In genomic region chr6:12116926-12117818, GRCm38 (mm10) we compare ENCODE assay signal across 10 mouse cellular contexts.
A peak's percentile ranks its signal among the peaks of the same experiment; 100 is the strongest.
DNase-seq lines count a peak whose midpoint lies in the region; ATAC-seq and TF ChIP-seq lines count a peak whose summit lies in the region.
"Had no signal": no experiment of that assay in that cellular context is flagged by ENCODE, and none has a peak within 500 bp of the region (broad histone marks: within the 10 kb centered on the region; RNA-seq: fewer than 3 reads in every experiment).

No protein-coding gene starts in this region.

- no peak for TF ChIP-seq EP300 in liver, postnatal 0 days (IDR thresholded peaks at IDR 0.05; ENCODE audit: low read depth)

- no peak overlapping the region for H3K27ac ChIP-seq in liver, postnatal 0 days (ENCODE audit: low read depth)
- H3K27ac ChIP-seq in liver, embryonic 12.5 days: no peak overlapping the region
- H3K27ac ChIP-seq in forebrain, embryonic 12.5 days: peak overlapping the region; percentile 78
- peak overlapping the region; percentile 20; the same call in 1 of the 2 replicates for H3K27ac ChIP-seq in hindbrain, postnatal 0 days
- H3K27ac ChIP-seq in neural tube, embryonic 14.5 days (ENCODE audit: low read depth, low read length): peak overlapping the region; percentile 35

- H3K4me3 ChIP-seq in liver, postnatal 0 days (ENCODE audit: low read depth, low read length): no peak overlapping the region
- no peak overlapping the region for H3K4me3 ChIP-seq in liver, embryonic 12.5 days
- H3K4me3 ChIP-seq in forebrain, embryonic 12.5 days (replicated peaks): no peak overlapping the region
- no peak overlapping the region for H3K4me3 ChIP-seq in hindbrain, postnatal 0 days (ENCODE audit: low read length)
- no peak overlapping the region for H3K4me3 ChIP-seq in neural tube, embryonic 14.5 days (ENCODE audit: low read depth, low read length)

- H3K4me1 ChIP-seq in liver, postnatal 0 days (ENCODE audit: insufficient read depth): no peaks in the 10 kb centered on the region
- H3K4me1 ChIP-seq in liver, embryonic 12.5 days: no peaks in the 10 kb centered on the region
- peaks cover 23% of the 10 kb centered on the region for H3K4me1 ChIP-seq in forebrain, embryonic 12.5 days
- no peaks in the 10 kb centered on the region for H3K4me1 ChIP-seq in hindbrain, postnatal 0 days (ENCODE audit: insufficient read depth, low read length)
- H3K4me1 ChIP-seq in neural tube, embryonic 14.5 days (ENCODE audit: control insufficient read depth, insufficient read depth, low read length): peaks cover 16% of the 10 kb centered on the region

- no peaks in the 10 kb centered on the region for H3K9me3 ChIP-seq in liver, postnatal 0 days (ENCODE audit: low read length)
- H3K9me3 ChIP-seq in liver, embryonic 12.5 days (replicated peaks): no peaks in the 10 kb centered on the region
- H3K9me3 ChIP-seq in forebrain, embryonic 12.5 days: no peaks in the 10 kb centered on the region
- H3K9me3 ChIP-seq in hindbrain, postnatal 0 days (ENCODE audit: low read length): no peaks in the 10 kb centered on the region
- no peaks in the 10 kb centered on the region for H3K9me3 ChIP-seq in neural tube, embryonic 14.5 days (ENCODE audit: control insufficient read depth, low read length)

- 37% methylated on average over 11 of the region's 11 CpGs for WGBS in liver, postnatal 0 days (ENCODE audit: insufficient replicate concordance)
- WGBS in liver, embryonic 12.5 days (ENCODE audit: insufficient replicate concordance): 33% methylated on average over 11 of the region's 11 CpGs
- WGBS in forebrain, embryonic 12.5 days: 40% methylated on average over 11 of the region's 11 CpGs
- 30% methylated on average over 11 of the region's 11 CpGs for WGBS in hindbrain, postnatal 0 days
- 30% methylated on average over 11 of the region's 11 CpGs for WGBS in neural tube, embryonic 14.5 days

- TF ChIP-seq CTCF in liver, postnatal 0 days (IDR thresholded peaks at IDR 0.05; ENCODE audit: low read depth): no peak
- TF ChIP-seq CTCF in hindbrain, postnatal 0 days (IDR thresholded peaks at IDR 0.05; ENCODE audit: low read depth): no peak

- H3K36me3 ChIP-seq in liver, postnatal 0 days (replicated peaks; ENCODE audit: insufficient read depth, low read length): no peaks in the 10 kb centered on the region
- H3K36me3 ChIP-seq in liver, embryonic 12.5 days: no peaks in the 10 kb centered on the region
- H3K36me3 ChIP-seq in forebrain, embryonic 12.5 days (replicated peaks): no peaks in the 10 kb centered on the region
- H3K36me3 ChIP-seq in hindbrain, postnatal 0 days (ENCODE audit: insufficient read depth, low read length): no peaks in the 10 kb centered on the region
- H3K36me3 ChIP-seq in neural tube, embryonic 14.5 days (ENCODE audit: control insufficient read depth, insufficient read depth, low read length): no peaks in the 10 kb centered on the region

- no peak for DNase-seq in liver, postnatal 0 days
- no peak for DNase-seq in hindbrain, postnatal 0 days (ENCODE audit: low spot score)
- no peak for DNase-seq in layer of hippocampus, adult 9-11 months
- no peak for DNase-seq in thymus, postnatal 10 days (ENCODE audit: low spot score in 2 of 2)
- DNase-seq in lung, postnatal 25 days (ENCODE audit: low spot score): no peak
- DNase-seq: cerebellum, postnatal 36 days; thymus, postnatal 25 days had no signal

- no peak overlapping the region for H3K9ac ChIP-seq in liver, postnatal 0 days (replicated peaks)
- H3K9ac ChIP-seq in liver, embryonic 12.5 days: no peak overlapping the region
- H3K9ac ChIP-seq in forebrain, embryonic 12.5 days: no peak overlapping the region
- H3K9ac ChIP-seq in hindbrain, postnatal 0 days (replicated peaks; ENCODE audit: low read length): no peak overlapping the region
- no peak overlapping the region for H3K9ac ChIP-seq in neural tube, embryonic 14.5 days (replicated peaks; ENCODE audit: low read depth, low read length)

- no peaks in the 10 kb centered on the region for H3K27me3 ChIP-seq in liver, postnatal 0 days (ENCODE audit: insufficient read depth, low read length)
- no peaks in the 10 kb centered on the region for H3K27me3 ChIP-seq in liver, embryonic 12.5 days (replicated peaks)
- H3K27me3 ChIP-seq in forebrain, embryonic 12.5 days: no peaks in the 10 kb centered on the region
- H3K27me3 ChIP-seq in hindbrain, postnatal 0 days (ENCODE audit: insufficient read depth, low read length): no peaks in the 10 kb centered on the region
- H3K27me3 ChIP-seq in neural tube, embryonic 14.5 days (ENCODE audit: control insufficient read depth, insufficient read depth, low read length): no peaks in the 10 kb centered on the region

- ATAC-seq in liver, postnatal 0 days: no peak
- no peak for ATAC-seq in liver, embryonic 12.5 days
- ATAC-seq in forebrain, embryonic 12.5 days (ENCODE audit: low FRiP score): peak; percentile 57; the same call in 1 of the 2 replicates
- ATAC-seq in hindbrain, postnatal 0 days: no peak
- peak; percentile 45; the same call in 1 of the 2 replicates for ATAC-seq in neural tube, embryonic 14.5 days (ENCODE audit: low read depth)

- peak overlapping the region; percentile 40 for H3K4me2 ChIP-seq in liver, postnatal 0 days (ENCODE audit: low read depth, low read length)
- H3K4me2 ChIP-seq in liver, embryonic 12.5 days: no peak overlapping the region
- H3K4me2 ChIP-seq in forebrain, embryonic 12.5 days: peak overlapping the region; percentile 24
- no peak overlapping the region for H3K4me2 ChIP-seq in hindbrain, postnatal 0 days (ENCODE audit: low read depth, low read length)
- no peak overlapping the region for H3K4me2 ChIP-seq in neural tube, embryonic 14.5 days (ENCODE audit: low read depth, low read length)

Comparison
In these comparisons a context has a peak if more than half of its experiments do, and no peak if none do; other contexts are left out.
1. H3K4me2 ChIP-seq: peak in liver, postnatal 0 days (single experiment) and forebrain, embryonic 12.5 days (single experiment); none in liver, embryonic 12.5 days (single experiment), hindbrain, postnatal 0 days (single experiment) and neural tube, embryonic 14.5 days (single experiment).
2. ATAC-seq: peak in forebrain, embryonic 12.5 days (single experiment) and neural tube, embryonic 14.5 days (single experiment); none in liver, postnatal 0 days (single experiment), liver, embryonic 12.5 days (single experiment) and hindbrain, postnatal 0 days (single experiment).
3. H3K27ac ChIP-seq: peak in forebrain, embryonic 12.5 days (single experiment), hindbrain, postnatal 0 days (single experiment) and neural tube, embryonic 14.5 days (single experiment); none in liver, postnatal 0 days (single experiment) and liver, embryonic 12.5 days (single experiment).